Mouse (Mus musculus) liver, embryonic 14.5 days (tissue): ENCODE results near the gene Frmd5.

Experiments
- CTCF ChIP-seq: IDR thresholded peaks from 2 replicates; pipeline ENCODE4 v1.5.1; 2016; ENCODE audit warnings: antibody characterized with exemption, low read depth, control low read depth
- EP300 ChIP-seq: IDR thresholded peaks from 2 replicates; pipeline ENCODE4 v1.6.1; 2016; ENCODE audit warnings: antibody characterized with exemption, low read depth

GRCm38 (mm10) chr2:121525056-121525455 lies 281.8 kb downstream of the Frmd5 start:
- no peak for TF ChIP-seq CTCF
- TF ChIP-seq EP300, result no peak
